Mouse (Mus musculus): ENCODE measurements at regions not wholly inside any gene's neighbourhood (a gene's known extent, or its start where the extent isn't known, plus 50 kb on each side); places are given as distances from the start of the nearest gene placed in this dataset.

- no peak for TF ChIP-seq CTCF (conservative IDR thresholded peaks at IDR 0.05; ENCODE audit: low read length)
- no peak for TF ChIP-seq POU5F1 (IDR thresholded peaks at IDR 0.05; ENCODE audit: borderline replicate concordance, low read length)
- TF ChIP-seq NANOG (IDR thresholded peaks at IDR 0.05; ENCODE audit: borderline replicate concordance, low read length), result no peak
Observed at GRCm38 (mm10) chr16:73367926-73368325, 1043.7 kb downstream of the Robo2 start.

Measured in E14TG2a.4 (cell line).